Mouse (Mus musculus) cerebellum, adult 2 months (tissue): ENCODE results near the gene Ube3c.
"Not testable (repeated sequence)": the region's sequence is repeated elsewhere in the genome, so short reads cannot be mapped to it uniquely, and the experiment has no call there.

Source experiments
- CTCF ChIP-seq: fragments of 200-500 bp; IDR thresholded peaks from 2 replicates; pipeline ENCODE4 v1.5.1; 2011; ENCODE audit warnings: low read depth, mild to moderate bottlenecking, control low read depth, low read length, moderate library complexity, borderline replicate concordance; ENCODE audit not compliant: insufficient read depth
- POLR2A ChIP-seq: fragments of 200-500 bp; IDR thresholded peaks from 2 replicates; pipeline ENCODE4 v1.6.1; 2011; ENCODE audit warnings: low read length, control low read depth, borderline replicate concordance; ENCODE audit not compliant: insufficient read depth

- TF ChIP-seq POLR2A, CTCF: not testable (repeated sequence)
Observed at GRCm38 (mm10) chr5:29574286-29574685, 5.2 kb downstream of the Ube3c start.
